Mouse (Mus musculus) thymus, adult 2 months (tissue): Measurements from ENCODE around the gene Ush2a.

ENCODE experiments used
- CTCF ChIP-seq: fragments of 200-500 bp; IDR thresholded peaks from 2 replicates; pipeline ENCODE4 v1.5.1; 2012; ENCODE audit warnings: mild to moderate bottlenecking, control low read depth, low read length, moderate library complexity, borderline replicate concordance; ENCODE audit not compliant: control insufficient read depth, poor library complexity, insufficient read depth; ENCODE audit errors: extremely low read depth
- POLR2A ChIP-seq: fragments of 200-500 bp; IDR thresholded peaks from 2 replicates; pipeline ENCODE4 v1.6.1; 2012; ENCODE audit warnings: mild to moderate bottlenecking, low read length, control low read depth, moderate library complexity; ENCODE audit not compliant: control insufficient read depth, poor library complexity, insufficient read depth; ENCODE audit errors: extremely low read depth

GRCm38 (mm10) chr1:188896906-188897551 lies 635.2 kb downstream of the Ush2a start:
- TF ChIP-seq CTCF: no peak
- TF ChIP-seq POLR2A: no peak
